In genomic region chr10:67111799-67112177, GRCm38 (mm10) we compare ENCODE assay signal across 21 mouse cellular contexts. TPM values are rescaled to one million over a fixed set of nuclear protein-coding genes. Genes with fewer than 3 reads are reported as not detected.
A peak's percentile ranks its signal among the peaks of the same experiment; 100 is the strongest.
DNase-seq lines count a peak whose midpoint lies in the region; ATAC-seq and TF ChIP-seq lines count a peak whose summit lies in the region.
"Had no signal": no experiment of that assay in that cellular context is flagged by ENCODE, and none has a peak within 500 bp of the region (broad histone marks: within the 10 kb centered on the region; RNA-seq: fewer than 3 reads in every experiment).

No protein-coding gene starts in this region.

- H3K4me2 ChIP-seq in intestine, embryonic 14.5 days (ENCODE audit: low read length): no peak overlapping the region
- H3K4me2 ChIP-seq in intestine, embryonic 15.5 days (replicated peaks): no peak overlapping the region
- no peak overlapping the region for H3K4me2 ChIP-seq in CH12.LX (ENCODE audit: insufficient read depth, low read depth, poor library complexity, severe bottlenecking)
- no peak overlapping the region for H3K4me2 ChIP-seq in midbrain, embryonic 13.5 days (replicated peaks)
- H3K4me2 ChIP-seq: limb, embryonic 12.5 days; liver, embryonic 13.5 days; lung, embryonic 14.5 days had no signal

- H3K9me3 ChIP-seq in intestine, embryonic 14.5 days (ENCODE audit: control insufficient read depth, low read length): no peaks in the 10 kb centered on the region
- H3K9me3 ChIP-seq in intestine, embryonic 15.5 days: no peaks in the 10 kb centered on the region
- H3K9me3 ChIP-seq in CH12.LX (replicated peaks; ENCODE audit: low read length): no peaks in the 10 kb centered on the region
- H3K9me3 ChIP-seq in midbrain, embryonic 13.5 days: no peaks in the 10 kb centered on the region
- H3K9me3 ChIP-seq: embryonic facial prominence, embryonic 10.5 days; limb, embryonic 12.5 days; liver, embryonic 13.5 days had no signal

- no peak overlapping the region for H3K27ac ChIP-seq in intestine, embryonic 14.5 days (ENCODE audit: low read depth)
- H3K27ac ChIP-seq in intestine, embryonic 15.5 days: no peak overlapping the region
- H3K27ac ChIP-seq in CH12.LX (ENCODE audit: insufficient read depth, low read depth): peak overlapping the region; percentile 64; the same call in 1 of the 2 replicates
- H3K27ac ChIP-seq in midbrain, embryonic 13.5 days: no peak overlapping the region
- H3K27ac ChIP-seq: embryonic facial prominence, embryonic 10.5 days; limb, embryonic 12.5 days; liver, embryonic 13.5 days; macrophage had no signal

- dilution Hi-C loops in CH12.LX (cut with MboI; ENCODE audit: extremely low pct_ligation_motif_present, extremely low pct_unique_long_range_greater_than_20kb, low sequenced_read_pairs): no loop called here

- WGBS in intestine, embryonic 14.5 days: 59% methylated on average over 5 of the region's 5 CpGs
- 53% methylated on average over 5 of the region's 5 CpGs for WGBS in intestine, embryonic 15.5 days
- 92% methylated on average over 5 of the region's 5 CpGs for WGBS in midbrain, embryonic 13.5 days

- peak; percentile 47 for DNase-seq in intestine, embryonic 14.5 days (ENCODE audit: low spot score)
- peak; percentile 42 for DNase-seq in CD4-positive helper T cell, adult 2 months (ENCODE audit: low read depth, low spot score)
- DNase-seq in CH12.LX (ENCODE audit: extremely low read depth): no peak
- no peak for DNase-seq in spleen, postnatal 36 days (ENCODE audit: low spot score in 2 of 2)
- DNase-seq: adrenal gland, postnatal 25 days; cerebellum, adult 8-10 months; gastrocnemius, postnatal 14 days; heart, postnatal 4 days; kidney, adult 9 months; kidney, postnatal 4 days; liver, embryonic 13.5 days; lung, embryonic 14.5 days; thymus, postnatal 4 days had no signal

- no peak overlapping the region for H3K4me3 ChIP-seq in intestine, embryonic 14.5 days (ENCODE audit: low read depth, low read length)
- H3K4me3 ChIP-seq in intestine, embryonic 15.5 days (replicated peaks): no peak overlapping the region
- H3K4me3 ChIP-seq in CH12.LX (replicated peaks in 1 of 3; ENCODE audit: low read depth in 2 of 3, low read length in 2 of 3, poor library complexity in 1 of 3): no peak overlapping the region
- H3K4me3 ChIP-seq in midbrain, embryonic 13.5 days (replicated peaks): no peak overlapping the region
- H3K4me3 ChIP-seq: embryonic facial prominence, embryonic 10.5 days; limb, embryonic 12.5 days; liver, embryonic 13.5 days had no signal

- no peaks in the 10 kb centered on the region for H3K27me3 ChIP-seq in intestine, embryonic 14.5 days (replicated peaks; ENCODE audit: control insufficient read depth, insufficient read depth, low read length)
- no peaks in the 10 kb centered on the region for H3K27me3 ChIP-seq in intestine, embryonic 15.5 days (replicated peaks)
- no peaks in the 10 kb centered on the region for H3K27me3 ChIP-seq in CH12.LX (replicated peaks)
- no peaks in the 10 kb centered on the region for H3K27me3 ChIP-seq in midbrain, embryonic 13.5 days
- H3K27me3 ChIP-seq: limb, embryonic 12.5 days; liver, embryonic 13.5 days had no signal

- no peak for TF ChIP-seq EP300 in CH12.LX (IDR thresholded peaks at IDR 0.05; ENCODE audit: low read length)

- no peak for ATAC-seq in intestine, embryonic 14.5 days (replicated peaks; ENCODE audit: low FRiP score, low TSS enrichment, low read depth)
- ATAC-seq in intestine, embryonic 15.5 days: no peak
- peak; percentile 60 for ATAC-seq in inflammation-experienced regulatory T-cells, adult 6 months
- ATAC-seq in midbrain, embryonic 13.5 days: no peak
- no peak for ATAC-seq in cerebellum, adult (ENCODE audit: insufficient number of reproducible peaks, low FRiP score, low TSS enrichment)

- H3K79me2 ChIP-seq in CH12.LX (replicated peaks; ENCODE audit: control insufficient read depth, extremely low read depth, insufficient read depth, poor library complexity, severe bottlenecking): peaks cover 91% of the 10 kb centered on the region

- in situ Hi-C loops in CH12.LX (cut with MboI; ENCODE audit: low pct_ligation_motif_present, low pct_unique_long_range_greater_than_20kb, low sequenced_read_pairs): no loop called here

- no peak for TF ChIP-seq RAD21 in CH12.LX (IDR thresholded peaks at IDR 0.05; ENCODE audit: low read depth, low read length)

- TF ChIP-seq CTCF in CH12.LX (conservative IDR thresholded peaks at IDR 0.05 in 1 of 2, IDR thresholded peaks at IDR 0.05 in 1 of 2; ENCODE audit: low read depth in 2 of 2, low read length in 2 of 2): no peak

- no peak overlapping the region for H3K9ac ChIP-seq in intestine, embryonic 14.5 days (ENCODE audit: low read length)
- H3K9ac ChIP-seq in intestine, embryonic 15.5 days: no peak overlapping the region
- no peak overlapping the region for H3K9ac ChIP-seq in CH12.LX (ENCODE audit: insufficient read depth, low read depth)
- no peak overlapping the region for H3K9ac ChIP-seq in midbrain, embryonic 13.5 days (replicated peaks)
- H3K9ac ChIP-seq: limb, embryonic 12.5 days; liver, embryonic 13.5 days; lung, embryonic 14.5 days had no signal

- peaks cover 42% of the 10 kb centered on the region for H3K4me1 ChIP-seq in intestine, embryonic 14.5 days (replicated peaks; ENCODE audit: control insufficient read depth, insufficient read depth, low read length)
- peaks cover 23% of the 10 kb centered on the region for H3K4me1 ChIP-seq in intestine, embryonic 15.5 days (replicated peaks)
- peaks cover 18 to 59% of the 10 kb centered on the region in 2 experiments for H3K4me1 ChIP-seq in CH12.LX (ENCODE audit: control insufficient read depth in 1 of 2, insufficient read depth in 2 of 2)
- peaks cover 64% of the 10 kb centered on the region for H3K4me1 ChIP-seq in midbrain, embryonic 13.5 days (replicated peaks)

- no peak for TF ChIP-seq POLR2A in CH12.LX (IDR thresholded peaks at IDR 0.05; ENCODE audit: low read depth, low read length)

- 0 out of 2 replicates have a peak, but pooled peaks cover 2% of the 10 kb centered on the region for H3K36me3 ChIP-seq in intestine, embryonic 14.5 days (ENCODE audit: control insufficient read depth, insufficient read depth, low read length)
- no peaks in the 10 kb centered on the region for H3K36me3 ChIP-seq in intestine, embryonic 15.5 days
- H3K36me3 ChIP-seq in CH12.LX (replicated peaks in 1 of 2; ENCODE audit: control insufficient read depth in 1 of 2, insufficient read depth in 1 of 2, low read length in 1 of 2): peaks cover 21 to 55% of the 10 kb centered on the region in 2 experiments
- no peaks in the 10 kb centered on the region for H3K36me3 ChIP-seq in midbrain, embryonic 13.5 days
- H3K36me3 ChIP-seq: limb, embryonic 12.5 days; liver, embryonic 13.5 days had no signal

TF ChIP-seq in CH12.LX, 34 proteins besides CTCF, POLR2A, EP300 and RAD21:
- TF ChIP-seq POLR2AphosphoS2 (IDR thresholded peaks at IDR 0.05; ENCODE audit: low read depth, low read length) (no peak), PAX5 (IDR thresholded peaks at IDR 0.05; ENCODE audit: low read length) (no peak)

RNA-seq across cellular contexts. Expression of gene Reep3, which starts 15.0 kb away (rescaled TPM):
- polyA plus RNA-seq in intestine, embryonic 14.5 days (2014; fragmentation: Nextera tagmentation; extraction: Ambion mirVana): 35.7 and 38.2 TPM in 2 replicates
- polyA plus RNA-seq in intestine, embryonic 15.5 days (2015; fragmentation: Nextera tagmentation; extraction: Ambion mirVana): 38.6 and 41.5 TPM in 2 replicates
- total RNA-seq in CH12.LX (2012; rRNA removed) (20.3 and 23.2 TPM in 2 replicates), CH12.LX (2014; rRNA removed) (20.0 and 23.3 TPM in 2 replicates)
- polyA plus RNA-seq in CH12.LX (2012; ENCODE audit: insufficient read length, low read depth): 20.5 and 21.8 TPM in 2 replicates
- polyA plus RNA-seq in inflammation-experienced regulatory T-cells, adult 6 months (2017; shearing (Covaris generic)): 10 to 100 TPM; 16.5 to 25.6 (median 19.6) TPM
- 38.6 and 41.0 TPM in 2 replicates for polyA plus RNA-seq in midbrain, embryonic 13.5 days (2015; fragmentation: Nextera tagmentation; extraction: Ambion mirVana)
- total RNA-seq: MEL had no signal

RNA-seq across cellular contexts. Expression of gene Jmjd1c, which starts 15.9 kb away (rescaled TPM):
- polyA plus RNA-seq in intestine, embryonic 14.5 days (2014; fragmentation: Nextera tagmentation; extraction: Ambion mirVana): 43.6 and 47.5 TPM in 2 replicates
- 33.5 and 36.2 TPM in 2 replicates for polyA plus RNA-seq in intestine, embryonic 15.5 days (2015; fragmentation: Nextera tagmentation; extraction: Ambion mirVana)
- total RNA-seq in CH12.LX (2012; rRNA removed): 41.2 and 41.6 TPM in 2 replicates
- total RNA-seq in CH12.LX (2014; rRNA removed): 41.2 and 41.4 TPM in 2 replicates
- 40.9 and 50.1 TPM in 2 replicates for polyA plus RNA-seq in CH12.LX (2012; ENCODE audit: insufficient read length, low read depth)
- 10 to 100 TPM; 34.3 to 58.3 (median 45.7) TPM for polyA plus RNA-seq in inflammation-experienced regulatory T-cells, adult 6 months (2017; shearing (Covaris generic))
- 48.6 and 56.1 TPM in 2 replicates for polyA plus RNA-seq in midbrain, embryonic 13.5 days (2015; fragmentation: Nextera tagmentation; extraction: Ambion mirVana)

Comparison
In these comparisons a context has a peak if more than half of its experiments do, and no peak if none do; other contexts are left out.
1. DNase-seq: peak in intestine, embryonic 14.5 days (single experiment) and CD4-positive helper T cell, adult 2 months (single experiment); none in CH12.LX (single experiment) and spleen, postnatal 36 days (0 of 2).